Mouse (Mus musculus) kidney, embryonic 16.5 days (tissue): ENCODE measurements around the gene Smurf2. TPM values are rescaled to one million over a fixed set of nuclear protein-coding genes. Genes with fewer than 3 reads are reported as not detected.

ENCODE experiments used
- ATAC-seq: fragments of 200-750 bp; cut with Nextera tagmentation; 2 replicates; pipeline ENCODE4 v1.8.0; 2017; ENCODE audit warnings: moderate TSS enrichment; ENCODE audit not compliant: low FRiP score, low TSS enrichment
- H3K27ac ChIP-seq: fragments of 300-500 bp; sonication (generic); 2 replicates; pipeline ENCODE4 v1.5.1; 2014; ENCODE audit warnings: low read length
- H3K27me3 ChIP-seq: fragments of 300-500 bp; sonication (generic); 2 replicates; pipeline ENCODE4 v1.6.1; 2014; ENCODE audit warnings: low read length, control low read depth, mixed read lengths; ENCODE audit not compliant: insufficient read depth
- H3K36me3 ChIP-seq: fragments of 300-500 bp; sonication (generic); 2 replicates; pipeline ENCODE4 v1.6.1; 2014; ENCODE audit warnings: low read length, control low read depth, mixed read lengths; ENCODE audit not compliant: insufficient read depth
- H3K4me1 ChIP-seq: fragments of 300-500 bp; sonication (generic); 2 replicates; pipeline ENCODE4 v1.6.1; 2014; ENCODE audit warnings: low read length, control low read depth, mixed read lengths; ENCODE audit not compliant: insufficient read depth
- H3K4me2 ChIP-seq: fragments of 300-500 bp; sonication (generic); replicated peaks from 2 replicates; pipeline ENCODE4 v1.6.1; 2014; ENCODE audit warnings: low read depth, low read length
- H3K4me3 ChIP-seq: fragments of 300-500 bp; sonication (generic); 2 replicates; pipeline ENCODE4 v1.5.1; 2014; ENCODE audit warnings: mild to moderate bottlenecking, low read length
- H3K9ac ChIP-seq: fragments of 300-500 bp; sonication (generic); replicated peaks from 2 replicates; pipeline ENCODE4 v1.6.1; 2014; ENCODE audit warnings: low read length
- H3K9me3 ChIP-seq: fragments of 300-500 bp; sonication (generic); 2 replicates; pipeline ENCODE4 v1.6.1; 2016; ENCODE audit warnings: low read length, control low read depth
- WGBS: fragments of 180-500 bp; shearing (Covaris S2); extraction: QIAGEN DNeasy Blood & Tissue Kit; methylation state at CpG from one replicate; pipeline ENCODE4 v1.1.7; 2014; 5-methylcytosine and 5-hydroxymethylcytosine counted together
- polyA plus RNA-seq: library from polyadenylated mRNA; unstranded; fragments of >200 nt; fragmentation: Nextera tagmentation; extraction: Ambion mirVana; gene quantifications from 2 replicates; pipeline ENCODE4 v1.2.1, GENCODE M21; 2015

Smurf2 gene
- polyA plus RNA-seq, 1 experiment from 2014 or later = 11.9 TPM

DNA sequence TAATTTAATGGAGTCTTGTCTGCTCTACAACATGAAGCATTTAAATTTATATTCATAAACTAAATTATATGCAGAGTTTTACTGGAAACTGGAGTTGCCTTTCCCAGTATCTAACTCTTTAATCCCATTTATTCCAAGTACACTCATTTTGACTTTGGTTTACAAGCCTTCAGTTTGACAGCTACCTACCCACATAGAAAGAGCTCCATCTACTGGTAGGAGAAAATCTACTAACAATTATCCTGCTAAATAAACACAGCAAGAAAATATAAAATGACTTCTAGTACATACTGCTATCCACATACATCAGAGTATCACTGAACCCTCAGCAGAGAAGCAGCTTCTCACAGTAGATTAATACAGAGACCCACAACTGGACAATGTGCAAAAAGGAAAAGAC, 9.3 kb downstream of the Smurf2 start:
- Histone ChIP-seq H3K4me1 (0 out of 2 replicates have a peak, but pooled peaks cover 7% of the 10 kb centered on the region), H3K4me2 (no peak overlapping the region), H3K36me3 (no peaks in the 10 kb centered on the region), H3K27me3 (no peaks in the 10 kb centered on the region), H3K9ac (no peak overlapping the region), H3K9me3 (no peaks in the 10 kb centered on the region), H3K4me3 (no peak overlapping the region), H3K27ac (no peak overlapping the region)
- ATAC-seq = no peak

- no peak overlapping the region for H3K27ac ChIP-seq
- no peak for ATAC-seq
- no peaks in the 10 kb centered on the region for H3K9me3 ChIP-seq
- H3K4me3 ChIP-seq = no peak overlapping the region
- no peaks in the 10 kb centered on the region for H3K36me3 ChIP-seq
- H3K27me3 ChIP-seq = no peaks in the 10 kb centered on the region
- H3K4me2 ChIP-seq = no peak overlapping the region
- H3K9ac ChIP-seq = no peak overlapping the region
- H3K4me1 ChIP-seq = 0 out of 2 replicates have a peak, but pooled peaks cover 2% of the 10 kb centered on the region
These were observed 12.5 kb downstream of the Smurf2 start for GRCm38 (mm10) chr11:106908016-106908415.

- no peak for ATAC-seq
- no peak overlapping the region for H3K9ac ChIP-seq
- H3K27me3 ChIP-seq = no peaks in the 10 kb centered on the region
- H3K27ac ChIP-seq = no peak overlapping the region
- H3K4me1 ChIP-seq = 0 out of 2 replicates have a peak, but pooled peaks cover 2% of the 10 kb centered on the region
- H3K4me3 ChIP-seq = no peak overlapping the region
- H3K9me3 ChIP-seq = no peaks in the 10 kb centered on the region
- no peaks in the 10 kb centered on the region for H3K36me3 ChIP-seq
- 84% methylated on average over 1 of the region's 1 CpGs for WGBS
- no peak overlapping the region for H3K4me2 ChIP-seq
These were observed 13.3 kb downstream of the Smurf2 start for GRCm38 (mm10) chr11:106907253-106907652.

- H3K4me3 ChIP-seq = no peak overlapping the region
- H3K27ac ChIP-seq = no peak overlapping the region
- ATAC-seq = no peak
- 0 out of 2 replicates have a peak, but pooled peaks cover 4% of the 10 kb centered on the region for H3K4me1 ChIP-seq
- 93% methylated on average over 4 of the region's 4 CpGs for whole genome bisulfite sequencing
- H3K9ac ChIP-seq = no peak overlapping the region
- no peaks in the 10 kb centered on the region for H3K9me3 ChIP-seq
- H3K4me2 ChIP-seq = no peak overlapping the region
- no peaks in the 10 kb centered on the region for H3K27me3 ChIP-seq
- H3K36me3 ChIP-seq = no peaks in the 10 kb centered on the region
These were observed 14.8 kb downstream of the Smurf2 start for GRCm38 (mm10) chr11:106905707-106906106.

- ATAC-seq = no peak
- Histone ChIP-seq H3K27ac (no peak overlapping the region), H3K9ac (no peak overlapping the region), H3K9me3 (no peaks in the 10 kb centered on the region), H3K27me3 (no peaks in the 10 kb centered on the region), H3K4me1 (peaks cover 9% of the 10 kb centered on the region; the same call in 1 of the 2 replicates), H3K4me2 (no peak overlapping the region), H3K36me3 (no peaks in the 10 kb centered on the region), H3K4me3 (no peak overlapping the region)
- 77% methylated on average over 1 of the region's 1 CpGs for WGBS
These were observed 20.7 kb downstream of the Smurf2 start for GRCm38 (mm10) chr11:106899804-106900203.

DNA sequence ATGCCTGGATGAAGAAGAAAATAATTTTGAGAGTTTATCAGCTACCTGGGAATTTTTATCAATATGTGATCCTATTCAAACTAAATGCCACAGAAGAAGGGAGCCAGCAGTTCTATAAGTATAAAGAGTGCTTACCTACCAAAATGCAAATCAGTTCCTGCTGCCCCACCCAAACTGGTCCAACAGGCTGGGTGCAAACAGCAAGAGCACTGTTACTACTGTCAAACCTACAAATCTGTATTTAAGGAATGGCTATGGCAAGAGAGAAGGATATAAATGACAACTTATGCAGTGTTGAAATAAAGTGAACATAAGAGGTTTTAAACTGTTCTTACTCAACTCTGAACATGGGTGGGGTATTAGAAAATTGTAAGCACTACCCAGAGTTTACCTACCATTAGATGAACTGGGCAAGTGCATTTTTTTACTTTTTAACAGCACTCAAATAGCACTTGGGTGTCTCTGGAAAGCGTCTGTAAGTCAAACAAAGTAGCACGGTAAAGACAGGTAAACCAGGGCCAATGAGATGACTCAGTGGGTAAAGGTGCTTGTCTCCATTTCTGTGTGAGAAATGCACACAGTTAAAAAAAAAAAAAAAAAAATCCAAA, 23.9 kb downstream of the Smurf2 start:
- Histone ChIP-seq H3K27ac (no peak overlapping the region), H3K36me3 (no peaks in the 10 kb centered on the region), H3K4me1 (peaks cover 9% of the 10 kb centered on the region; the same call in 1 of the 2 replicates), H3K27me3 (no peaks in the 10 kb centered on the region), H3K9me3 (no peaks in the 10 kb centered on the region), H3K9ac (no peak overlapping the region), H3K4me2 (no peak overlapping the region), H3K4me3 (no peak overlapping the region)
- no peak for ATAC-seq
- WGBS = 89% methylated on average over 2 of the region's 2 CpGs

DNA sequence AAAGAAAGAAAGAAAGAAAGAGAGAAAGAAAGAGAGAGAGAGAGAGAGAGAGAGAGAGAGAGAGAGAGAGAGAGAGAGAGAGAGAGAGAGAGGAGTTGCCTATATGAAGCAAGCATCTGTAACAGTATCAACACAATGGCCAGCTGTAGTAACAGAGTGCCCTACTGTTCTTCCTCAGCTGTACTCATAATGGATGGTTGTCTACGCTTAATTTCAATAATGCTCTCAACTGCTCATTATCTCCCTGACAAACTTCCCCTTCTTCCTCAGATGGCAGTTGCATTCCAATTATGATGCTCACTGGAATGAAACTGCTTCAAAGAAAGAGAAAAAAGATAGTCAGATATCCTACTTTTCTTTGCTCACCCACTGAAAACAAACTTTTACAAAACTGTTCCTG, 36.9 kb downstream of the Smurf2 start:
- H3K4me3 ChIP-seq = no peak overlapping the region
- H3K9me3 ChIP-seq = no peaks in the 10 kb centered on the region
- H3K27ac ChIP-seq = no peak overlapping the region
- no peaks in the 10 kb centered on the region for H3K27me3 ChIP-seq
- no peak for ATAC-seq
- peaks cover 12% of the 10 kb centered on the region for H3K4me1 ChIP-seq
- H3K9ac ChIP-seq = no peak overlapping the region
- H3K36me3 ChIP-seq = no peaks in the 10 kb centered on the region
- no peak overlapping the region for H3K4me2 ChIP-seq
- 87% methylated on average over 1 of the region's 1 CpGs for WGBS

GRCm38 (mm10) chr11:106872650-106873049, 47.9 kb downstream of the Smurf2 start:
- Histone ChIP-seq H3K9ac (no peak overlapping the region), H3K27me3 (no peaks in the 10 kb centered on the region), H3K4me3 (no peak overlapping the region), H3K9me3 (no peaks in the 10 kb centered on the region), H3K36me3 (peaks cover 5% of the 10 kb centered on the region), H3K4me1 (no peaks in the 10 kb centered on the region), H3K27ac (no peak overlapping the region), H3K4me2 (no peak overlapping the region)
- 85% methylated on average over 6 of the region's 6 CpGs for WGBS
- ATAC-seq = no peak

GRCm38 (mm10) chr11:106851438-106851837, 69.1 kb downstream of the Smurf2 start:
- WGBS = 60% methylated on average over 2 of the region's 2 CpGs
- no peak overlapping the region for H3K4me3 ChIP-seq
- H3K9me3 ChIP-seq = no peaks in the 10 kb centered on the region
- H3K36me3 ChIP-seq = peaks cover 20% of the 10 kb centered on the region
- ATAC-seq = no peak
- no peak overlapping the region for H3K4me2 ChIP-seq
- H3K9ac ChIP-seq = no peak overlapping the region
- no peaks in the 10 kb centered on the region for H3K4me1 ChIP-seq
- H3K27ac ChIP-seq = no peak overlapping the region
- no peaks in the 10 kb centered on the region for H3K27me3 ChIP-seq

DNA sequence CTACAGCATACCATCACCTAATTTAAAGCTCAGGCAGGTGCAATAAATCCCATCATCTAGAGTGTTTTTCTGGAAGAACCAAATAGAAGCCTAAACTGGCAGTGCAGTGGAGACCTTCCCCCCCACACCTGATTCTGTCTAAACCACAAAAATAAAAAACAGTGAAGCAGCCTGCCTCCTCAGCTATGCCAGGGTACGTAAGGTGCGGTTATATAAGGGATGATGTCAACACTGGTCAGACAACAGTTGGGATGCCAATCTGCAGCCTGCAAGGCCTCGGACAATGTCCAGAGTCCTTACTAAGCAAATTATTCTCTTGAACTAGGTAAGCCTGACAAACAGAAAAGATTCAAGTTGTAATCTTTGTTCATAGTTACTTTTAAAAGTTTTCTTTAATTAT, 78.5 kb downstream of the Smurf2 start:
- H3K27ac ChIP-seq = no peak overlapping the region
- H3K4me2 ChIP-seq = no peak overlapping the region
- peaks cover 46% of the 10 kb centered on the region for H3K36me3 ChIP-seq
- no peaks in the 10 kb centered on the region for H3K4me1 ChIP-seq
- no peaks in the 10 kb centered on the region for H3K9me3 ChIP-seq
- ATAC-seq = no peak
- no peak overlapping the region for H3K9ac ChIP-seq
- no peak overlapping the region for H3K4me3 ChIP-seq
- no peaks in the 10 kb centered on the region for H3K27me3 ChIP-seq
- WGBS = 92% methylated on average over 3 of the region's 3 CpGs
